Mouse (Mus musculus) midbrain, embryonic 15.5 days (tissue): ENCODE data around the gene Chst15. TPM values are rescaled to one million over a fixed set of nuclear protein-coding genes. Genes with fewer than 3 reads are reported as not detected.

Experiments used
- ATAC-seq: fragments of 200-750 bp; cut with Nextera tagmentation; replicated peaks from 2 replicates; pipeline ENCODE4 v1.8.0; 2017; ENCODE audit warnings: moderate TSS enrichment
- H3K27ac ChIP-seq: fragments of 300-500 bp; sonication (generic); 2 replicates; pipeline ENCODE4 v1.5.1; 2015; ENCODE audit warnings: mild to moderate bottlenecking, inconsistent platforms
- H3K27me3 ChIP-seq: fragments of 300-500 bp; sonication (generic); replicated peaks from 2 replicates; pipeline ENCODE4 v1.6.1; 2015; ENCODE audit warnings: inconsistent platforms
- H3K36me3 ChIP-seq: fragments of 300-500 bp; sonication (generic); replicated peaks from 2 replicates; pipeline ENCODE4 v1.6.1; 2015; ENCODE audit warnings: inconsistent platforms
- H3K4me1 ChIP-seq: fragments of 300-500 bp; sonication (generic); 2 replicates; pipeline ENCODE4 v1.6.1; 2015; ENCODE audit warnings: inconsistent platforms
- H3K4me2 ChIP-seq: fragments of 300-500 bp; sonication (generic); 2 replicates; pipeline ENCODE4 v1.6.1; 2015; ENCODE audit warnings: inconsistent platforms, mild to moderate bottlenecking, moderate library complexity
- H3K4me3 ChIP-seq: fragments of 300-500 bp; sonication (generic); 2 replicates; pipeline ENCODE4 v1.5.1; 2015; ENCODE audit warnings: mild to moderate bottlenecking, inconsistent platforms
- H3K9ac ChIP-seq: fragments of 300-500 bp; sonication (generic); 2 replicates; pipeline ENCODE4 v1.6.1; 2015; ENCODE audit warnings: mild to moderate bottlenecking, inconsistent platforms
- H3K9me3 ChIP-seq: fragments of 300-500 bp; sonication (generic); 2 replicates; pipeline ENCODE4 v1.6.1; 2016; ENCODE audit warnings: inconsistent platforms
- WGBS: fragments of 180-500 bp; shearing (Covaris S2); methylation state at CpG from one replicate; pipeline ENCODE4 v1.1.7; 2015; ENCODE audit warnings: mixed read lengths; 5-methylcytosine and 5-hydroxymethylcytosine counted together
- polyA plus RNA-seq: library from polyadenylated mRNA; unstranded; fragments of >200 nt; fragmentation: Nextera tagmentation; extraction: Ambion mirVana; gene quantifications from 2 replicates; pipeline ENCODE4 v1.2.1, GENCODE M21; 2015

The Chst15 gene
- polyA plus RNA-seq, 1 experiment from 2014 or later, result 13.5 TPM

GRCm38 (mm10) chr7:132306671-132307412 lies 10.2 kb downstream of the Chst15 start:
- no peak for ATAC-seq
- 93% methylated on average over 8 of the region's 8 CpGs for WGBS
- no peak overlapping the region for H3K4me3 ChIP-seq

GRCm38 (mm10) chr7:132305492-132306375 lies 11.3 kb downstream of the Chst15 start:
- Histone ChIP-seq H3K9ac (no peak overlapping the region), H3K9me3 (no peaks in the 10 kb centered on the region), H3K36me3 (no peaks in the 10 kb centered on the region), H3K4me1 (peaks cover 8% of the 10 kb centered on the region; the same call in 1 of the 2 replicates), H3K4me2 (no peak overlapping the region), H3K4me3 (no peak overlapping the region), H3K27ac (no peak overlapping the region), H3K27me3 (no peaks in the 10 kb centered on the region)
- WGBS, result 83% methylated on average over 5 of the region's 5 CpGs
- no peak for ATAC-seq

More at GRCm38 (mm10) chr7:132306671-132307412, 10.2 kb downstream of the Chst15 start:
- peaks cover 10% of the 10 kb centered on the region; the same call in 1 of the 2 replicates for H3K4me1 ChIP-seq
- no peaks in the 10 kb centered on the region for H3K27me3 ChIP-seq
- H3K27ac ChIP-seq, result no peak overlapping the region
- no peak overlapping the region for H3K9ac ChIP-seq
- H3K4me2 ChIP-seq, result no peak overlapping the region
- H3K9me3 ChIP-seq, result no peaks in the 10 kb centered on the region
- H3K36me3 ChIP-seq, result no peaks in the 10 kb centered on the region

- Histone ChIP-seq H3K4me3 (no peak overlapping the region), H3K27ac (no peak overlapping the region), H3K27me3 (no peaks in the 10 kb centered on the region), H3K9ac (no peak overlapping the region), H3K36me3 (no peaks in the 10 kb centered on the region), H3K4me1 (peaks cover 6% of the 10 kb centered on the region; the same call in 1 of the 2 replicates), H3K9me3 (no peaks in the 10 kb centered on the region), H3K4me2 (no peak overlapping the region)
- no peak for ATAC-seq
- 78% methylated on average over 8 of the region's 8 CpGs for WGBS
Observed at GRCm38 (mm10) chr7:132304424-132305085, 12.5 kb downstream of the Chst15 start.

GRCm38 (mm10) chr7:132303988-132304387 lies 13.0 kb downstream of the Chst15 start:
- Histone ChIP-seq H3K27me3 (no peaks in the 10 kb centered on the region), H3K36me3 (no peaks in the 10 kb centered on the region), H3K4me2 (no peak overlapping the region), H3K27ac (no peak overlapping the region), H3K9ac (no peak overlapping the region), H3K9me3 (no peaks in the 10 kb centered on the region), H3K4me1 (peaks cover 6% of the 10 kb centered on the region; the same call in 1 of the 2 replicates), H3K4me3 (no peak overlapping the region)
- WGBS, result 86% methylated on average over 7 of the region's 7 CpGs
- no peak for ATAC-seq

- Histone ChIP-seq H3K36me3 (no peaks in the 10 kb centered on the region), H3K9me3 (no peaks in the 10 kb centered on the region), H3K9ac (no peak overlapping the region), H3K4me2 (no peak overlapping the region), H3K27me3 (no peaks in the 10 kb centered on the region), H3K27ac (no peak overlapping the region), H3K4me1 (peaks cover 6% of the 10 kb centered on the region; the same call in 1 of the 2 replicates), H3K4me3 (no peak overlapping the region)
- WGBS, result 86% methylated on average over 8 of the region's 8 CpGs
- no peak for ATAC-seq
Observed at GRCm38 (mm10) chr7:132302508-132303241, 14.4 kb downstream of the Chst15 start.

- 77% methylated on average over 5 of the region's 5 CpGs for WGBS
- H3K36me3 ChIP-seq, result no peaks in the 10 kb centered on the region
- no peaks in the 10 kb centered on the region for H3K9me3 ChIP-seq
- no peak overlapping the region for H3K9ac ChIP-seq
- H3K27me3 ChIP-seq, result no peaks in the 10 kb centered on the region
- H3K4me1 ChIP-seq, result no peaks in the 10 kb centered on the region
- no peak for ATAC-seq
- H3K4me3 ChIP-seq, result no peak overlapping the region
- H3K4me2 ChIP-seq, result no peak overlapping the region
- H3K27ac ChIP-seq, result no peak overlapping the region
Observed at GRCm38 (mm10) chr7:132299661-132300210, 17.3 kb downstream of the Chst15 start.

GRCm38 (mm10) chr7:132298412-132298990 lies 18.5 kb downstream of the Chst15 start:
- Histone ChIP-seq H3K4me1 (no peaks in the 10 kb centered on the region), H3K9me3 (no peaks in the 10 kb centered on the region), H3K27me3 (no peaks in the 10 kb centered on the region), H3K27ac (no peak overlapping the region), H3K4me3 (no peak overlapping the region), H3K4me2 (no peak overlapping the region), H3K36me3 (no peaks in the 10 kb centered on the region), H3K9ac (no peak overlapping the region)
- WGBS, result 84% methylated on average over 7 of the region's 7 CpGs
- ATAC-seq, result no peak

- H3K4me3 ChIP-seq, result no peak overlapping the region
- H3K27me3 ChIP-seq, result no peaks in the 10 kb centered on the region
- H3K9ac ChIP-seq, result no peak overlapping the region
- H3K4me2 ChIP-seq, result no peak overlapping the region
- no peaks in the 10 kb centered on the region for H3K9me3 ChIP-seq
- H3K4me1 ChIP-seq, result no peaks in the 10 kb centered on the region
- WGBS, result 83% methylated on average over 4 of the region's 4 CpGs
- H3K27ac ChIP-seq, result no peak overlapping the region
- no peaks in the 10 kb centered on the region for H3K36me3 ChIP-seq
- ATAC-seq, result no peak
Observed at GRCm38 (mm10) chr7:132296661-132297443, 20.2 kb downstream of the Chst15 start.

- Histone ChIP-seq H3K36me3 (no peaks in the 10 kb centered on the region), H3K4me2 (no peak overlapping the region), H3K27ac (no peak overlapping the region), H3K9me3 (no peaks in the 10 kb centered on the region), H3K4me3 (no peak overlapping the region), H3K9ac (no peak overlapping the region), H3K27me3 (no peaks in the 10 kb centered on the region), H3K4me1 (no peaks in the 10 kb centered on the region)
- 64% methylated on average over 3 of the region's 3 CpGs for WGBS
- ATAC-seq, result no peak
Observed at GRCm38 (mm10) chr7:132296132-132296531, 20.9 kb downstream of the Chst15 start.

- Histone ChIP-seq H3K27ac (no peak overlapping the region), H3K4me1 (peaks cover 37% of the 10 kb centered on the region)
Observed at GRCm38 (mm10) chr7:132287340-132287664, 29.7 kb downstream of the Chst15 start.

More at GRCm38 (mm10) chr7:132287340-132287664, 29.7 kb downstream of the Chst15 start:
- no peaks in the 10 kb centered on the region for H3K9me3 ChIP-seq
- 76% methylated on average over 3 of the region's 3 CpGs for WGBS
- H3K27me3 ChIP-seq, result no peaks in the 10 kb centered on the region
- no peak overlapping the region for H3K4me2 ChIP-seq
- H3K9ac ChIP-seq, result no peak overlapping the region
- no peak for ATAC-seq
- no peaks in the 10 kb centered on the region for H3K36me3 ChIP-seq
- H3K4me3 ChIP-seq, result no peak overlapping the region
